ENCODE assay signal across 25 mouse cellular contexts in the genomic region with DNA sequence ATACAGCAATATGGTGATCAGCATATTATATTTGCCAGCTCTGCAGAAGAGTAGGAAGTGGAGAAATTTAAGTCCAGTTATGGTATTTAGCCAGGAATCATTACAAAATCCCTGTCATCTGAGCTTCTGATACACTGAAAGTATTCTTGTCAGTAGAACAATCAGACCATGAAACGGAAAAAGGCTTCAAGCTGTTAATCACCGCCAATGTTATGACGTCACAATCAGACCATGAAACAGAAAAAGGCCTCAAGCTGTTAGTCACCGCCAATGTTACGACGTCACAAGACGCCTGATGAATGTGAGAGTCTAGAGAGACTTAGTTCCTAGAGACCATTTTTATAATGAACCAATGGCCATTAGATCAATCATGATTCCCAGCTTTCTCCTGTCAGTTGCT. TPM values are rescaled to one million over a fixed set of nuclear protein-coding genes. Genes with fewer than 3 reads are reported as not detected.
A peak's percentile ranks its signal among the peaks of the same experiment; 100 is the strongest.
DNase-seq lines count a peak whose midpoint lies in the region; ATAC-seq lines count a peak whose summit lies in the region.
"Had no signal": no experiment of that assay in that cellular context is flagged by ENCODE, and none has a peak within 500 bp of the region (broad histone marks: within the 10 kb centered on the region; RNA-seq: fewer than 3 reads in every experiment).

No protein-coding gene starts in this region.

- H3K36me3 ChIP-seq in lung, embryonic 16.5 days (ENCODE audit: control insufficient read depth, insufficient read depth, low read length): no peaks in the 10 kb centered on the region
- H3K36me3 ChIP-seq: embryonic facial prominence, embryonic 10.5 days; forebrain, embryonic 10.5 days; heart, embryonic 10.5 days; limb, embryonic 10.5 days; liver, embryonic 15.5 days; neural tube, embryonic 12.5 days had no signal

- ATAC-seq in lung, embryonic 16.5 days (ENCODE audit: low read depth): peak; percentile 43; the same call in 1 of the 2 replicates
- ATAC-seq: hindbrain, embryonic 16.5 days; intestine, embryonic 16.5 days had no signal

- no peaks in the 10 kb centered on the region for H3K27me3 ChIP-seq in lung, embryonic 16.5 days (ENCODE audit: control insufficient read depth, insufficient read depth, low read depth, low read length)
- H3K27me3 ChIP-seq: liver, embryonic 15.5 days; megakaryocyte, embryonic 14.5 days; neural tube, embryonic 12.5 days had no signal

- no peak overlapping the region for H3K9ac ChIP-seq in lung, embryonic 16.5 days (ENCODE audit: low read length)
- H3K9ac ChIP-seq: liver, embryonic 15.5 days; neural tube, embryonic 12.5 days had no signal

- H3K4me1 ChIP-seq in lung, embryonic 16.5 days (replicated peaks; ENCODE audit: control insufficient read depth, insufficient read depth, low read length): no peaks in the 10 kb centered on the region
- H3K4me1 ChIP-seq: embryonic facial prominence, embryonic 10.5 days; forebrain, embryonic 10.5 days; heart, embryonic 10.5 days; limb, embryonic 10.5 days; liver, embryonic 15.5 days; megakaryocyte, embryonic 14.5 days; neural tube, embryonic 12.5 days had no signal

- no peaks in the 10 kb centered on the region for H3K9me3 ChIP-seq in lung, embryonic 16.5 days (ENCODE audit: control insufficient read depth, low read length)
- H3K9me3 ChIP-seq: embryonic facial prominence, embryonic 10.5 days; forebrain, embryonic 10.5 days; heart, embryonic 10.5 days; limb, embryonic 10.5 days; liver, embryonic 15.5 days; megakaryocyte, embryonic 14.5 days; neural tube, embryonic 12.5 days had no signal

- WGBS in lung, embryonic 16.5 days: 72% methylated on average over 7 of the region's 7 CpGs

- no peak overlapping the region for H3K27ac ChIP-seq in lung, embryonic 16.5 days (ENCODE audit: low read length)
- H3K27ac ChIP-seq: embryonic facial prominence, embryonic 10.5 days; forebrain, embryonic 10.5 days; gastrocnemius, adult 2 months; heart, embryonic 10.5 days; layer of hippocampus, adult 2 months; limb, embryonic 10.5 days; liver, embryonic 15.5 days; neural tube, embryonic 12.5 days had no signal

- DNase-seq in lung, postnatal 10 days: no peak
- DNase-seq in Muller cell, postnatal 12 days (ENCODE audit: inconsistent ontology term): peak; percentile 72
- peak; percentile 1 for DNase-seq in ZHBTc4 (ENCODE audit: low read depth, low spot score)
- peak; percentile 8 for DNase-seq in mesoderm, embryonic 11.5 days (ENCODE audit: low read depth, low spot score)
- DNase-seq in adrenal gland, adult 2 months: no peak
- DNase-seq in right cerebral cortex, postnatal 14 days: no peak
- DNase-seq: cerebellum, adult 18-20 months; cerebellum, postnatal 25 days; gastrocnemius, adult 2 months; heart, postnatal 4 days; kidney, postnatal 25 days; liver; right cerebral cortex, postnatal 4 days; thymus, postnatal 36 days had no signal

- H3K4me2 ChIP-seq in lung, embryonic 16.5 days (ENCODE audit: low read depth, low read length): no peak overlapping the region
- H3K4me2 ChIP-seq: liver, embryonic 15.5 days; neural tube, embryonic 12.5 days had no signal

- H3K4me3 ChIP-seq in lung, embryonic 16.5 days (ENCODE audit: low read length): no peak overlapping the region
- H3K4me3 ChIP-seq: embryonic facial prominence, embryonic 10.5 days; forebrain, embryonic 10.5 days; gastrocnemius, adult 2 months; heart, embryonic 10.5 days; layer of hippocampus, adult 2 months; limb, embryonic 10.5 days; liver, embryonic 15.5 days; megakaryocyte, embryonic 14.5 days; neural tube, embryonic 12.5 days had no signal

RNA-seq across cellular contexts. Expression of a gene that starts 59.4 kb away (rescaled TPM):
- 2.4 TPM in 2 replicates for polyA plus RNA-seq in lung, embryonic 16.5 days (2015; fragmentation: Nextera tagmentation; extraction: Ambion mirVana)
- 10 to 100 TPM in 1 of 2 experiments, 1 to 10 TPM in 1; 7.1 to 12.7 TPM for total RNA-seq in adrenal gland, adult 2 months (2021)
- 5.2 and 5.3 TPM in 2 replicates for polyA plus RNA-seq in adrenal gland, adult 2 months (2012; rRNA removed)

Comparison
In these comparisons a context has a peak if more than half of its experiments do, and no peak if none do; other contexts are left out.
1. DNase-seq: peak in Muller cell, postnatal 12 days (single experiment), ZHBTc4 (single experiment) and mesoderm, embryonic 11.5 days (single experiment); none in lung, postnatal 10 days (single experiment), adrenal gland, adult 2 months (single experiment) and right cerebral cortex, postnatal 14 days (single experiment).